Mouse (Mus musculus): ENCODE measurements around the gene Id3. TPM values are rescaled to one million over a fixed set of nuclear protein-coding genes. Genes with fewer than 3 reads are reported as not detected.

Id3 gene
- polyA plus RNA-seq, 1 experiment from 2014 or later, result 261 TPM

DNA sequence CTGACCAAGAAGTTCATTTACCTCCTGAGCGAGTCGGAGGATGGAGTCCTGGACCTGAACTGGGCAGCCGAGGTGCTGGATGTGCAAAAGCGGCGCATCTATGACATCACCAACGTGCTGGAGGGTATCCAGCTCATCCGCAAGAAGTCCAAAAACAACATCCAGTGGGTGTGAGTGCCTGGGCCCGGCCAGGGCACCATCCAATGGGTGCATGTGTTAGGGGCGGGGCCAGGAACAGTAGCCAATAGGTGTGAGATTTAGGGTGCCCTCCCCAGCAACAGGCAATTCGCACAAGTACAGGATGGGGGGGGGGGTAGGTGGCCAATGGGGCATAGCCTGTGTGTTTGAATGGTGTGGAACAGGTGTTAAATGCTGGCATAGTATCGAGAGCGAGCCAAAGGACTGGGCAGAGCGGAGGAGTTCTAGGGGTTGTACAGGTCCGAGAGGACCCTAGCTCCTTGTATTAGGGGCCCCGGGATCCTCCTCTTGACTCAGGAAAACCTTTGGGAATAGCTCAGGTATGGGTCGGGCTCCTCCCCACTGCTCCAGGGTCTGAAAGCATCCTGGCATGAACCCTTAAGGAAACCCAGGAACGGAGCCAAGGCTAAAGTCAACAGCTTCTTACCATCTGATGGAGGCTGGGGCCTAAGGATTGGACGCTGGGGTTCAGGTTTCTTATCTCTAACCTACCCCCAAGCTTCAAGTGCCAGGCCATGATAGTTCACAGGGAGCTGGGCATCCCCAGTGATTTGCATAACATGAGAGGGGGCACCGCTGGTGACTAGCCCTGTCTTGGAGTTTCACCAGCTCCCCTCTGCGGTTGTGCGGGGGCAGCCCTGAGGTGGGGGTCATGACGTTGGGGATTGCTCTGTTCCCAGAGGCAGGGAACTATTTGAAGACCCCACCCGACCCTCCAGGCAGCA lies 37.4 kb downstream of the Id3 start:
- H3K36me3 ChIP-seq, result no peaks in the 10 kb centered on the region
- peak overlapping the region; percentile 63 for H3K4me2 ChIP-seq
- H3K9me3 ChIP-seq (replicated peaks), result no peaks in the 10 kb centered on the region
- peak; percentile 78 for ATAC-seq (replicated peaks; ENCODE audit: insufficient number of reproducible peaks, insufficient read depth, low FRiP score, low read depth)
- H3K27me3 ChIP-seq, result no peaks in the 10 kb centered on the region
- peak overlapping the region; percentile 43 for H3K4me3 ChIP-seq
- peaks cover 51% of the 10 kb centered on the region for H3K4me1 ChIP-seq (replicated peaks)
- peak overlapping the region; percentile 39; the same call in 1 of the 2 replicates for H3K9ac ChIP-seq
- H3K27ac ChIP-seq, result peak overlapping the region; percentile 65
- WGBS, result 16% methylated on average over 23 of the region's 23 CpGs

DNA sequence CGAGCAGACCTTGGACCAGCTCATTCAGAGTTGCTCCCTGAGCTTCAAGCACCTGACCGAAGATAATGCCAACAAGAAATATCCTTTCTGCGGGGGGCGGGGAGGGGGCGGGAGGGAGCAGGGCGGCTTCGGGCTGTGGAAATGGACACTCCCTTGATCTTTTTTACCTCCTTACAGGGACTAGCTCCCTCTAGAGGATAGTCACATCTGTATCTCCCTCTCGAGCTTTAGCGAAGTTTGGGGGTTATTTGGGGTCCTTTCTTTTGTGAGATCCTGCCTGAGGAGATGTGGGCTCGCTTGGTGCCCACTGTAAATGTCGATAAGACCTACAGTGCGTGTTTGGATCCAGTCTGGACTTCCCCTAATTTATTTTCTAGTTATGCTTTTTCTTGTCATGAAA lies 38.1 kb downstream of the Id3 start:
- ATAC-seq (replicated peaks; ENCODE audit: insufficient number of reproducible peaks, insufficient read depth, low FRiP score, low read depth), result no peak
- peak overlapping the region; percentile 43 for H3K4me3 ChIP-seq
- no peaks in the 10 kb centered on the region for H3K27me3 ChIP-seq
- 0 out of 2 replicates have a peak overlapping the region, but pooled peaks have one; percentile 18 for H3K27ac ChIP-seq
- peak overlapping the region; percentile 63 for H3K4me2 ChIP-seq
- H3K36me3 ChIP-seq, result peaks cover under 1% of the 10 kb centered on the region; the same call in 1 of the 2 replicates
- WGBS, result 29% methylated on average over 12 of the region's 12 CpGs
- H3K9ac ChIP-seq, result no peak overlapping the region
- peaks cover 46% of the 10 kb centered on the region for H3K4me1 ChIP-seq (replicated peaks)
- H3K9me3 ChIP-seq (replicated peaks), result no peaks in the 10 kb centered on the region

DNA sequence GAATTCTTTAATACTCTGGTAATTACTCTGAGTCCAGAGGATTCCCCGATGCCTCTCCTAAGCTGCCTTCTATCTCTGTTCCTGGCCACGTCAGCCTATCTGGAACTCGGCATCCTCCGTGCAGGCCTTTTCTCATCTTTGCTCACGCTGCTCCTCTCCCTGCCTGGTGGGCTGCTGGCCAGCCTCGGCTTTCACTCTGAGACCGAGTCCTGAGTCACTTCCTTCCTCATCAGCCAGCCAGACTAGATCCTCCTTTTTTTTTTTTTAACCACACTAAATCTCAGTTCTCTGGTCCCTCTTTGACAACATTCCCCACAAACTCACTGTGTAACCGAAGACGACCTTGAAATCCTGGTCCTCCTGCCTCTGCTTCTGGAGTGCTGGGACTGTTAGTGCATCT lies 42.1 kb downstream of the Id3 start:
- H3K36me3 ChIP-seq, result peaks cover 15% of the 10 kb centered on the region; the same call in 1 of the 2 replicates
- no peaks in the 10 kb centered on the region for H3K27me3 ChIP-seq
- 44% methylated on average over 9 of the region's 9 CpGs for WGBS
- no peaks in the 10 kb centered on the region for H3K9me3 ChIP-seq (replicated peaks)
- ATAC-seq (replicated peaks; ENCODE audit: insufficient number of reproducible peaks, insufficient read depth, low FRiP score, low read depth), result no peak
- H3K4me2 ChIP-seq, result 0 out of 2 replicates have a peak overlapping the region, but pooled peaks have one; percentile 24
- H3K4me1 ChIP-seq (replicated peaks), result peaks cover 17% of the 10 kb centered on the region
- no peak overlapping the region; the same call in 1 of the 2 replicates for H3K9ac ChIP-seq
- H3K27ac ChIP-seq, result peak overlapping the region; percentile 76
- no peak overlapping the region for H3K4me3 ChIP-seq

DNA sequence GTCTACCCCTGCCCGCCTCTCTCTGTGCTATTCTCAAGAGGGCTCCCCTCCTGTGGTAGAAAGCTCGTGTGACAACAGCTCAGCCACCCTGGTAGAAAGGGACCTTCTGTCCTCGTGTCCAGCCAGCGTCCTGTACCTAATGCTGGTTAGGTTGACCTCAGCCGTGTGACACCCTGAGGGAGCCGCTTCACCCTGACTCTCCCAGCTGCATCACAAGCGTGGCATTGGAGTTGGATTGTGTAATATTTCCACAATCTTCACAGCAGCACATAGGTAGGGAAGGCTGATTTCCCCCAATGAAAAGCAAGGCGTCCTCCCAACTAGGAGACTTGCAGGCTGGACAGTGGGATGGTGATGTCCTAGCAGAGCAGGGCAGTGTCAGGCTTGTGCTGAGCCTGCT lies 43.0 kb downstream of the Id3 start:
- Histone ChIP-seq H3K9ac (no peak overlapping the region), H3K4me3 (no peak overlapping the region), H3K9me3 (replicated peaks) (no peaks in the 10 kb centered on the region), H3K36me3 (peaks cover 15% of the 10 kb centered on the region; the same call in 1 of the 2 replicates), H3K27ac (no peak overlapping the region), H3K4me1 (replicated peaks) (peaks cover 16% of the 10 kb centered on the region), H3K27me3 (no peaks in the 10 kb centered on the region), H3K4me2 (no peak overlapping the region)
- WGBS, result 82% methylated on average over 8 of the region's 8 CpGs
- no peak for ATAC-seq (replicated peaks; ENCODE audit: insufficient number of reproducible peaks, insufficient read depth, low FRiP score, low read depth)

DNA sequence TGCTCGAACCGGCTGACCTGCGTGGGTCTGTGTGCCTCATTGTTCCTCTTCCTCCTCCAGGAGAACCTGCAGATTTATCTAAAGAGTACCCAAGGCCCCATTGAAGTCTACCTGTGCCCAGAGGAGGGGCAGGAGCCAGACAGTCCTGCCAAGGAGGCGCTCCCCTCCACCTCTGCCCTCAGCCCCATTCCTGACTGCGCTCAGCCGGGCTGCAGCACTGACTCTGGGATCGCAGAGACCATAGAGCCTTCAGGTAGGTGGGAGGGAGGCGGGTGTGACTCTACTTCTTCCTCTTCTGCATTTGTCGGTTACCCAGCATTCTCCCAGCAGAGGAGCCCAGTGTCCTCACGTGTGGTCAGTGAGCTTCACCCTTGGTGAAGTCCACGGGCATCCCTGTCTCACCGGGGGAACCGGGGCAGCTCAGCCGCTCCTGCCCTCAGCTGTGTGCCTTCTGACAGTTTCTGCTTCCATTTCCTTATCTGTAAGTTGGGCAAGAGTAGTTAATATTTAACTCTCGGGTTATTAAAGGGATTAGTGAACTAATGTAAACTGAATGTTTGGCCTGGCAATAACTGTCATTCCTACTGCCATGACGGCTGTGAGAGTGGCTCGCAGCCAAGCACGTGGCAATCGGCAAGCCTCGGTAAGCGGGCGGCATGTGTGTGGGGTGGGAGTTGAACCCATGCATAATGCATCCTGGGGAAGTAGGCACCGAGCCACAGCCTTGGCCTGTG lies 43.6 kb downstream of the Id3 start:
- Histone ChIP-seq H3K9me3 (replicated peaks) (no peaks in the 10 kb centered on the region), H3K27ac (no peak overlapping the region), H3K4me1 (replicated peaks) (peaks cover 19% of the 10 kb centered on the region), H3K27me3 (no peaks in the 10 kb centered on the region), H3K36me3 (peaks cover 17% of the 10 kb centered on the region; the same call in 1 of the 2 replicates), H3K4me2 (no peak overlapping the region), H3K4me3 (no peak overlapping the region), H3K9ac (no peak overlapping the region)
- whole genome bisulfite sequencing, result 82% methylated on average over 23 of the region's 23 CpGs
- no peak for ATAC-seq (replicated peaks; ENCODE audit: insufficient number of reproducible peaks, insufficient read depth, low FRiP score, low read depth)

DNA sequence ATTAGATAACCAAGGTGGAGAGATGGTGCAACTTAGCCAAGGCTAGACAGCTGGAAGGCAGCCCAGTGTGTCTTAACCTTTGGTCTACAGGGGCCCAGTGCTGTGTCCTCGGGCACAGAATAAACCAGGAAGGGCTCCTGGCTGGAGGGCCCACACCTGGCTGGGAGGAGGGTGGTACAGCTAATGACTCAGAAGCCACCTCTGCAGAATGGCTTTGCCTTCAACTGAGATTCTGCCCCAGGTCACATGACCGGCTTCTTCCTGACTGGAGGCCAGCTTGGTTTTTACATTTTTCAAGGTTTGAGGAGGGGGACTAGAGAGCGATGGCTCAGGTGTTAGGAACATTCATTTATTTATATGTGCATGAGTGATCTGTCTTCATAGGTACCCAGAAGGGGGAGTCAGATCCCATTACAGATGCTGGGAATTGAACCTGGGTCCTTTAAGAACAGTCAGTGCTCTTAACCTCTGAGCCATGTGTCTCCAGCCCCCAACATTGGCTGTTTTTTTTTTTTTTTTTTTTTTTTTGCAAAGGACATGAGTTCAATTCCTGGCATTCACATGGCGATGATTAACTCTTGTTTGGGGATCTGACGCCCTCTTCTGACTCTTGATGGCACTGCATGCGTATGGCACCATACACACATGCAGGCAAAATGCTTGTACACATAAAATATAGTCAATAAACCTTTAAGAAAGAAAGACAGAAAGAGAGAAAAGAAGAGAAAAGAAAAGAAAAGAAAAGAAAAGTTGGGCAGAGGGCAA lies 45.9 kb downstream of the Id3 start:
- no peak for ATAC-seq (replicated peaks; ENCODE audit: insufficient number of reproducible peaks, insufficient read depth, low FRiP score, low read depth)
- no peaks in the 10 kb centered on the region for H3K9me3 ChIP-seq (replicated peaks)
- WGBS, result 81% methylated on average over 6 of the region's 6 CpGs
- H3K9ac ChIP-seq, result no peak overlapping the region
- no peaks in the 10 kb centered on the region for H3K27me3 ChIP-seq
- peaks cover 17% of the 10 kb centered on the region; the same call in 1 of the 2 replicates for H3K36me3 ChIP-seq
- H3K4me3 ChIP-seq, result no peak overlapping the region
- H3K4me2 ChIP-seq, result no peak overlapping the region
- H3K27ac ChIP-seq, result no peak overlapping the region
- H3K4me1 ChIP-seq (replicated peaks), result peaks cover 26% of the 10 kb centered on the region

DNA sequence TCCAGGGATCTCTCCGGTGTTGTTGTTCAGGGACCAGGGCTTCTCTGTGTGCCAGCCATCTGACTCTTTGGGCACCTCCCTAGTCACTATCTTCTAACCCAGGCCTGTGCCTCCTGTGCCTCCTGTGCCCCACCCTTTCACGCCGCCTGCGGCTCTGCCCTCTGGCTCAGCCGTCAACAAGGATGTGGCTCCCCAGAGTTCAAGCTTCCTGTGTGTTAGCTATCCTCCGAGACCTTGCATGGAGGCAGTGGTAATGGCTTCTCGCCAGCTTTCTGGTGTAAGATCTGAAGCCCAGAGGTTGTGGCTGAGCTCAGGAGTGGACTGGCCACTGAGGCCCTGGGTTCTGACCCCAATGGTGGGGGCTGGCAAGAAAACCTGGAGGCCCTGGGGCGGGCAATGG lies 46.6 kb downstream of the Id3 start:
- ATAC-seq (replicated peaks; ENCODE audit: insufficient number of reproducible peaks, insufficient read depth, low FRiP score, low read depth), result no peak
- peaks cover 29% of the 10 kb centered on the region for H3K4me1 ChIP-seq (replicated peaks)
- WGBS, result 66% methylated on average over 8 of the region's 8 CpGs

DNA sequence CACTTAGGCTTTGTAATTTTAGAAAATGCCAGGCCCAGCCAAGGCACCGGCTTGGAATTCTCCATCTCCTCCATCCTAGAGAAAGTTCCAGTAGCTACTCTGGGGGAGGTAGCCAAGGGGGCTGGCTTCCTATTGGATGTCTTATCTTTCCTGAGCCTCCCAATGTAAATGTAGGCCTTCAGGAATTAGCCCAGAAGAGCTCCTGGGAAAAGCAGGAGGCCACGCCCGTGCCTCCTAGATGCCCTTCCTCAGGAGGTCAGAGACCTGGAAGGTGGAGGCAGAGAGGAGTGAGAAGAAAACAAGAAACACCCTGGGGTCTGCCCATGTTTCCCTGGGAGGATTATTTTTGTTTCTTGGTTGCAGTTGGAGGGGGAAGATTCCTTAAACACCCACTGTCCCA lies 50.3 kb downstream of the Id3 start:
- WGBS, result 64% methylated on average over 3 of the region's 3 CpGs
- H3K9ac ChIP-seq, result no peak overlapping the region
- no peak overlapping the region for H3K27ac ChIP-seq
- H3K36me3 ChIP-seq, result 0 out of 2 replicates have a peak, but pooled peaks cover 2% of the 10 kb centered on the region
- no peak for ATAC-seq (replicated peaks; ENCODE audit: insufficient number of reproducible peaks, insufficient read depth, low FRiP score, low read depth)
- no peaks in the 10 kb centered on the region for H3K9me3 ChIP-seq (replicated peaks)
- no peak overlapping the region for H3K4me3 ChIP-seq
- no peaks in the 10 kb centered on the region for H3K27me3 ChIP-seq
- H3K4me1 ChIP-seq (replicated peaks), result peaks cover 24% of the 10 kb centered on the region
- H3K4me2 ChIP-seq, result no peak overlapping the region

More for the DNA sequence above, 46.6 kb downstream of the Id3 start:
- Histone ChIP-seq H3K36me3 (peaks cover 17% of the 10 kb centered on the region; the same call in 1 of the 2 replicates), H3K27me3 (no peaks in the 10 kb centered on the region), H3K27ac (no peak overlapping the region), H3K4me3 (no peak overlapping the region), H3K9me3 (replicated peaks) (no peaks in the 10 kb centered on the region), H3K4me2 (no peak overlapping the region), H3K9ac (no peak overlapping the region)

DNA sequence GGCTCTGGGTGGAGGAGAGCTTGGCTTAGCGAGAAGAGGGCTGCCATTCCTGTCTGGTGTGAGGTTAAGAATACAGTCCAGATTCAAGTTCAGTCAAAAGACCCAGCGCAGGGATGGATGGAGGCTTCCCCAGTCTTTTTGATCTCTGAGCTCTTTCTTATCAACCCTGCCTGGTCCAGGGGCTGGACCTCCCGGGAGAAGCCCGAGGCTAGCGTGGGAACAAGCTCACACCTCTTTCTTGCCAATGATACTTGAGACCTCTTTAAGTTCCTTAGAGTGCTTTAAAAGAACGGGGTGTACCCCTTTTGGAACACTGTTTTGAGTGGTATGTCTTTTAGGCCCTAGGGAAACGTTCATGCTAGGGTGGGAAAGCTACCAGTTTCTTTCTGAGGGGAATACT lies 51.7 kb downstream of the Id3 start:
- Histone ChIP-seq H3K4me2 (no peak overlapping the region), H3K9ac (no peak overlapping the region), H3K4me1 (replicated peaks) (peaks cover 24% of the 10 kb centered on the region), H3K9me3 (replicated peaks) (no peaks in the 10 kb centered on the region), H3K27ac (no peak overlapping the region), H3K27me3 (no peaks in the 10 kb centered on the region), H3K4me3 (no peak overlapping the region), H3K36me3 (0 out of 2 replicates have a peak, but pooled peaks cover 2% of the 10 kb centered on the region)
- 26% methylated on average over 7 of the region's 7 CpGs for WGBS
- no peak for ATAC-seq (replicated peaks; ENCODE audit: insufficient number of reproducible peaks, insufficient read depth, low FRiP score, low read depth)

All from heart, embryonic 15.5 days (tissue).